8 mouse cellular contexts compared by ENCODE assay signal in the genomic region with DNA sequence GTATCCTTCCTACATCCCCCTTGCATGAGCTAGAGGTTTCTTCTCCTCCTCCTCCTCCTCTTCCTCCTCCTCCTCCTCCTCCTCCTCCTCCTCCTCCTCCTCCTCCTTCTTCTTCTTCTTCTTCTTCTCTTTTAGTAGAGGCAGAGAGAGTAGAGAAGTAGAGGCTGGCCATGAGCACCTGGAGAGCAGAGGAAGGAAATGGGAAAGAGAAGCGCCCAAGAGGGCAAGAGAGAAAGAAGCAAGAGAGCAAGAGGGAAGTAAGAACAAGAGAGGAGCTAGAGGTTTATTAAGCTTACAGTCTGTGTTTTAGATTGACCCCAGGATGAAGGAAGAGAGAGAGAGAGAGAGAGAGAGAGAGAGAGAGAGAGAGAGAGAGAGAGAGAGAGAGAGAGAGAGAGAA. TPM values are rescaled to one million over a fixed set of nuclear protein-coding genes. Genes with fewer than 3 reads are reported as not detected.
DNase-seq lines count a peak whose midpoint lies in the region; ATAC-seq and TF ChIP-seq lines count a peak whose summit lies in the region.
"Not testable (repeated sequence)": the region's sequence is repeated elsewhere in the genome, so short reads cannot be mapped to it uniquely, and the experiment has no call there.

No protein-coding gene starts in this region.

- not testable (repeated sequence) for H3K9me3 ChIP-seq in G1E (replicated peaks); heart, embryonic 15.5 days (replicated peaks); stomach, postnatal 0 days (ENCODE audit: control insufficient read depth, low read length)

- H3K27me3 ChIP-seq in G1E (ENCODE audit: insufficient read depth, low read length); heart, embryonic 15.5 days; stomach, postnatal 0 days (ENCODE audit: control insufficient read depth, insufficient read depth, low read length): not testable (repeated sequence)

- ATAC-seq in G1E (ENCODE audit: extremely low read depth, insufficient number of reproducible peaks, low FRiP score, poor library complexity, severe bottlenecking): peak; percentile 90
- peak; percentile 77 for ATAC-seq in erythroblast, adult 5-6 weeks (replicated peaks; ENCODE audit: low FRiP score, poor library complexity, severe bottlenecking)
- peak; percentile 79 for ATAC-seq in granulocyte monocyte progenitor cell, adult 5-6 weeks (replicated peaks; ENCODE audit: poor library complexity, severe bottlenecking)
- ATAC-seq in heart, embryonic 15.5 days (replicated peaks; ENCODE audit: insufficient number of reproducible peaks, insufficient read depth, low FRiP score, low read depth): 0 out of 2 replicates have a peak, but pooled peaks have one; percentile 47
- ATAC-seq in megakaryocyte, adult 5-6 weeks (ENCODE audit: poor library complexity, severe bottlenecking): 0 out of 2 replicates have a peak, but pooled peaks have one; percentile 56
- ATAC-seq in megakaryocyte-erythroid progenitor cell, adult 5-6 weeks (replicated peaks; ENCODE audit: low FRiP score, low TSS enrichment, poor library complexity, severe bottlenecking): peak; percentile 86
- peak; percentile 99 for ATAC-seq in monocyte, adult 5-6 weeks (replicated peaks; ENCODE audit: insufficient number of reproducible peaks, low FRiP score, low TSS enrichment, poor library complexity, severe bottlenecking)
- peak; percentile 80; the same call in 1 of the 2 replicates for ATAC-seq in stomach, postnatal 0 days (ENCODE audit: low FRiP score, low TSS enrichment)

- peaks cover 62% of the 10 kb centered on the region for H3K36me3 ChIP-seq in G1E (replicated peaks)
- H3K36me3 ChIP-seq in heart, embryonic 15.5 days; stomach, postnatal 0 days (ENCODE audit: control insufficient read depth, insufficient read depth, low read length): not testable (repeated sequence)

- not testable (repeated sequence) for H3K4me3 ChIP-seq in G1E (ENCODE audit: low read depth, low read length); heart, embryonic 15.5 days; stomach, postnatal 0 days (ENCODE audit: low read depth, low read length)

- peaks cover 13% of the 10 kb centered on the region for H3K4me1 ChIP-seq in G1E (ENCODE audit: insufficient read depth, low read depth, low read length)
- not testable (repeated sequence) for H3K4me1 ChIP-seq in heart, embryonic 15.5 days (replicated peaks); stomach, postnatal 0 days (replicated peaks; ENCODE audit: control insufficient read depth, insufficient read depth)

- TF ChIP-seq CTCF in G1E (IDR thresholded peaks at IDR 0.05; ENCODE audit: low read depth, low read length); stomach, postnatal 0 days (IDR thresholded peaks at IDR 0.05; ENCODE audit: low read depth): not testable (repeated sequence)

- H3K9ac ChIP-seq in heart, embryonic 15.5 days; stomach, postnatal 0 days (ENCODE audit: low read length): not testable (repeated sequence)

- WGBS in heart, embryonic 15.5 days: 87% methylated on average over 1 of the region's 1 CpGs
- WGBS in stomach, postnatal 0 days: 86% methylated on average over 1 of the region's 1 CpGs

- not testable (repeated sequence) for TF ChIP-seq EP300 in stomach, postnatal 0 days (optimal IDR thresholded peaks at IDR 0.05)

- not testable (repeated sequence) for DNase-seq in G1E (ENCODE audit: low spot score); stomach, postnatal 0 days (ENCODE audit: low spot score)

- H3K4me2 ChIP-seq in heart, embryonic 15.5 days; stomach, postnatal 0 days (replicated peaks; ENCODE audit: low read depth): not testable (repeated sequence)

- not testable (repeated sequence) for H3K27ac ChIP-seq in heart, embryonic 15.5 days; stomach, postnatal 0 days (replicated peaks)

RNA-seq across cellular contexts. Expression of a gene that starts 27.6 kb away (rescaled TPM):
- 90.6 and 101 TPM in 2 replicates for total RNA-seq in G1E (2014; fragmentation: Nextera tagmentation)
- 59.1 and 68.8 TPM in 2 replicates for total RNA-seq in G1E (2017)
- polyA plus RNA-seq in G1E (2012): 73.3 and 106 TPM in 2 replicates
- total RNA-seq in erythroblast, adult 5-6 weeks (2015; ENCODE audit: low replicate concordance): 10.2 and 14.0 TPM in 2 replicates
- 7.4 and 10.7 TPM in 2 replicates for total RNA-seq in erythroblast, adult 5-6 weeks (2017; ENCODE audit: low replicate concordance)
- total RNA-seq in granulocyte monocyte progenitor cell, adult 5-6 weeks (2014; fragmentation: Nextera tagmentation): 26.5 and 33.9 TPM in 2 replicates
- total RNA-seq in granulocyte monocyte progenitor cell, adult 5-6 weeks (2017): 23.9 and 25.4 TPM in 2 replicates
- polyA plus RNA-seq in heart, embryonic 15.5 days (2015; fragmentation: Nextera tagmentation; extraction: Ambion mirVana): 13.9 and 22.5 TPM in 2 replicates
- 24.3 and 25.9 TPM in 2 replicates for total RNA-seq in megakaryocyte, adult 5-6 weeks (2015)
- total RNA-seq in megakaryocyte, adult 5-6 weeks (2017): 16.8 and 20.5 TPM in 2 replicates
- total RNA-seq in megakaryocyte-erythroid progenitor cell, adult 5-6 weeks (2014; fragmentation: Nextera tagmentation): 82.9 and 102 TPM in 2 replicates
- total RNA-seq in megakaryocyte-erythroid progenitor cell, adult 5-6 weeks (2017): 81.3 and 86.6 TPM in 2 replicates
- 40.7 to 54.4 TPM (median 49.8 TPM) in 3 replicates for total RNA-seq in monocyte, adult 5-6 weeks (2017)
- 17.4 and 18.0 TPM in 2 replicates for polyA plus RNA-seq in stomach, postnatal 0 days (2015; fragmentation: Nextera tagmentation; extraction: Ambion mirVana)

RNA-seq across cellular contexts. Expression of a gene that starts 57.6 kb away (rescaled TPM):
- total RNA-seq in G1E (2014; fragmentation: Nextera tagmentation) (33.2 and 56.1 TPM in 2 replicates), G1E (2017) (71.0 and 88.8 TPM in 2 replicates)
- polyA plus RNA-seq in G1E (2012): 1.6 and 2.6 TPM in 2 replicates
- total RNA-seq in erythroblast, adult 5-6 weeks (2015; ENCODE audit: low replicate concordance): 54.1 and 95.3 TPM in 2 replicates
- 71.3 and 80.4 TPM in 2 replicates for total RNA-seq in erythroblast, adult 5-6 weeks (2017; ENCODE audit: low replicate concordance)
- 68.9 and 70.4 TPM in 2 replicates for total RNA-seq in granulocyte monocyte progenitor cell, adult 5-6 weeks (2014; fragmentation: Nextera tagmentation)
- 34.0 and 44.5 TPM in 2 replicates for total RNA-seq in granulocyte monocyte progenitor cell, adult 5-6 weeks (2017)
- polyA plus RNA-seq in heart, embryonic 15.5 days (2015; fragmentation: Nextera tagmentation; extraction: Ambion mirVana): 33.2 and 37.8 TPM in 2 replicates
- total RNA-seq in megakaryocyte, adult 5-6 weeks (2015): 60.2 and 62.8 TPM in 2 replicates
- total RNA-seq in megakaryocyte, adult 5-6 weeks (2017): 49.6 and 49.8 TPM in 2 replicates
- total RNA-seq in megakaryocyte-erythroid progenitor cell, adult 5-6 weeks (2014; fragmentation: Nextera tagmentation): 106 and 112 TPM in 2 replicates
- total RNA-seq in megakaryocyte-erythroid progenitor cell, adult 5-6 weeks (2017): 58.8 and 103 TPM in 2 replicates
- 57.6 to 103 TPM (median 91.7 TPM) in 3 replicates for total RNA-seq in monocyte, adult 5-6 weeks (2017)
- polyA plus RNA-seq in stomach, postnatal 0 days (2015; fragmentation: Nextera tagmentation; extraction: Ambion mirVana): 29.8 and 31.8 TPM in 2 replicates

Comparison
In these comparisons a context has a peak if more than half of its experiments do, and no peak if none do; other contexts are left out.
1. ATAC-seq: peak in every context shown above with its lines; median percentile 99 in monocyte, adult 5-6 weeks; 90 in G1E; 86 in megakaryocyte-erythroid progenitor cell, adult 5-6 weeks; 80 in stomach, postnatal 0 days; 79 in granulocyte monocyte progenitor cell, adult 5-6 weeks; 77 in erythroblast, adult 5-6 weeks; 56 in megakaryocyte, adult 5-6 weeks; 47 in heart, embryonic 15.5 days.